Mouse (Mus musculus) cerebellum, adult 2 months (tissue): ENCODE data around the gene Timm50.

Experiments used
- CTCF ChIP-seq: fragments of 200-500 bp; IDR thresholded peaks from 2 replicates; pipeline ENCODE4 v1.5.1; 2011; ENCODE audit warnings: low read depth, mild to moderate bottlenecking, control low read depth, low read length, moderate library complexity, borderline replicate concordance; ENCODE audit not compliant: insufficient read depth
- POLR2A ChIP-seq: fragments of 200-500 bp; IDR thresholded peaks from 2 replicates; pipeline ENCODE4 v1.6.1; 2011; ENCODE audit warnings: low read length, control low read depth, borderline replicate concordance; ENCODE audit not compliant: insufficient read depth

DNA sequence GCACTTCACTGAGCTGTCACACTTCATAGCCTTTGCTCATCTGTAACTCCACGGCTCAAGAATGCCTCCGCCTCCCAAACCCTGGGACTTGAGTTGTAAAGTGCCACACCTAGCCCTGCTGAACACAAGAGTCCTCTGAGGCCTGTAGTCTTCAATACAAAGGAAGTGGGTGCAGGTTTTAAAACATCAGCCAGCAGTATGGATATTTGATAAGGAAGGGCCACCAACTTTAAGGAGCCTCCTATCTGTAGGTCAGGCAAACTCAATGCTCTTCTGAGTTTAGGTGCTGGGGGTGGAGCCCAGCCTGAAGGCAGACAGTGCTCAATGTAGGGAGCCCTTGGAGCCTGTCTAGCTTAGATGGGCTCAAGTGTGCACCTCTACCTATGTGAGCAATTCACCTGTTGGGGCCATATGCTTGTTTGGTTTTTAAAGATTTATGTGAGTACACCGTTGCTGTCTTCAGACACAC lies 42.3 kb upstream of the Timm50 start:
- TF ChIP-seq POLR2A (no peak), CTCF (no peak)
